Mouse (Mus musculus) heart, postnatal 0 days (tissue): ENCODE results near the gene Mvb12b.
A peak's percentile ranks its signal among the peaks of the same experiment; 100 is the strongest.

Experiments used
- CTCF ChIP-seq: IDR thresholded peaks from 2 replicates; pipeline ENCODE4 v1.5.1; 2016; ENCODE audit warnings: antibody characterized with exemption, control low read depth, low read depth
- EP300 ChIP-seq: IDR thresholded peaks from 2 replicates; pipeline ENCODE4 v1.6.1; 2016; ENCODE audit warnings: antibody characterized with exemption, low read depth

DNA sequence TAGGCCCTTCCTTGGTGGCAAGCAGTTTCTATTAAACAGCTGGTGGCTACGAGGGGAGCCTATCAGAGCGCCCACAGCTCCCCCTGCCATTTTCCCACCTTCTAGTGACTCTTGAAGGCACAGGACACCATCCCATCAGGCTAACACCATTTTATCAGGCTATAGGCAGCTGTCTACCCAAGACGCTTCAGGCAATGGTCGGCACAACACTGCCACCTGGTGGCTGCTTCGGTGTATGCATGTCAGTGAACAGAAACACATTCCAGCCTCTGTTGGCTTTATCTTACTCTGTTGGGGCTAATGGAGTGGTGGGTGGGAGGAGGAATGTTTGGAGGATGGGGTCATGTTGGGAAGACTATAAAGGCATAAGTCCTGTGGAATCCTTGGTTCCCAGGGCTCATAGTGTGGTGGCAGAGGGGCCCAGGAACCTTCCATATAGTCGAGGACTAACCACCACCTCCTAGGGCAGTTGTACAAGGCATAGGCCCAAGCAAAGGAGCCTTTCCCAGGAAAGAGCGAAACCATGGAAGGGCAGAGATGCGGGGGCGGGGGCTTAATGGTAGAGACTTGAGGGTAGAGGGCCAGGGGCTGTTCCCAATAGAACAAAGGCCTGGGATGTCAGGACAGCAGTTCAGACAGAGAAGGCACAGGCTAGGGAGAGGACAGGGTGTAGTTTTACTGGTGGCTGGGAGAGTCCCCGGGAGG lies 152.8 kb downstream of the Mvb12b start:
- TF ChIP-seq CTCF (peak; percentile 97), EP300 (no peak)
